Mouse (Mus musculus) intestine, postnatal 0 days (tissue): ENCODE results near the gene Aldh2. TPM values are rescaled to one million over a fixed set of nuclear protein-coding genes. Genes with fewer than 3 reads are reported as not detected.
"Not testable (repeated sequence)": the region's sequence is repeated elsewhere in the genome, so short reads cannot be mapped to it uniquely, and the experiment has no call there.

Experiments
- ATAC-seq: fragments of 200-750 bp; cut with Nextera tagmentation; 2 replicates; pipeline ENCODE4 v1.8.0; 2017; ENCODE audit warnings: mild to moderate bottlenecking, moderate TSS enrichment, moderate library complexity
- H3K27ac ChIP-seq: fragments of 300-500 bp; sonication (generic); 2 replicates; pipeline ENCODE4 v1.5.1; 2014; ENCODE audit warnings: mild to moderate bottlenecking, low read depth, low read length, moderate library complexity
- H3K27me3 ChIP-seq: fragments of 300-500 bp; sonication (generic); replicated peaks from 2 replicates; pipeline ENCODE4 v1.6.1; 2014; ENCODE audit warnings: low read length, mixed read lengths; ENCODE audit not compliant: control insufficient read depth, insufficient read depth
- H3K36me3 ChIP-seq: fragments of 300-500 bp; sonication (generic); 2 replicates; pipeline ENCODE4 v1.6.1; 2014; ENCODE audit warnings: mild to moderate bottlenecking, moderate library complexity; ENCODE audit not compliant: control insufficient read depth, insufficient read depth
- H3K4me1 ChIP-seq: fragments of 300-500 bp; sonication (generic); replicated peaks from 2 replicates; pipeline ENCODE4 v1.6.1; 2014; ENCODE audit warnings: antibody characterized with exemption, low read length, mixed read lengths; ENCODE audit not compliant: control insufficient read depth, insufficient read depth
- H3K4me2 ChIP-seq: fragments of 300-500 bp; sonication (generic); replicated peaks from 2 replicates; pipeline ENCODE4 v1.6.1; 2014; ENCODE audit warnings: low read depth, mild to moderate bottlenecking, moderate library complexity
- H3K4me3 ChIP-seq: fragments of 300-500 bp; sonication (generic); 2 replicates; pipeline ENCODE4 v1.5.1; 2014; ENCODE audit warnings: low read depth, low read length
- H3K9ac ChIP-seq: fragments of 300-500 bp; sonication (generic); 2 replicates; pipeline ENCODE4 v1.6.1; 2014; ENCODE audit warnings: mild to moderate bottlenecking, low read depth, low read length
- H3K9me3 ChIP-seq: fragments of 300-500 bp; sonication (generic); 2 replicates; pipeline ENCODE4 v1.6.1; 2016; ENCODE audit warnings: mixed run types; ENCODE audit not compliant: control insufficient read depth
- CTCF ChIP-seq: sonication (generic); IDR thresholded peaks from 2 replicates; pipeline ENCODE4 v1.5.1; 2016; ENCODE audit warnings: low read depth, mild to moderate bottlenecking, control low read depth, antibody characterized with exemption, moderate library complexity
- WGBS: fragments of 180-500 bp; shearing (Covaris S2); extraction: QIAGEN DNeasy Blood & Tissue Kit; methylation state at CpG from one replicate; pipeline ENCODE4 v1.1.7; 2014; 5-methylcytosine and 5-hydroxymethylcytosine counted together
- polyA plus RNA-seq: library from polyadenylated mRNA; unstranded; fragments of >200 nt; fragmentation: Nextera tagmentation; extraction: Ambion mirVana; gene quantifications from 2 replicates; pipeline ENCODE4 v1.2.1, GENCODE M21; 2015

The Aldh2 gene
- polyA plus RNA-seq, 1 experiment from 2014 or later, result 181 TPM

- ATAC-seq, result not testable (repeated sequence)
Measured at GRCm38 (mm10) chr5:121609556-121610135, 16.0 kb upstream of the Aldh2 start.

GRCm38 (mm10) chr5:121606151-121606550 lies 12.5 kb upstream of the Aldh2 start:
- Histone ChIP-seq H3K27me3 (no peaks in the 10 kb centered on the region), H3K9ac (no peak overlapping the region), H3K9me3 (no peaks in the 10 kb centered on the region), H3K4me1 (no peaks in the 10 kb centered on the region; the same call in 1 of the 2 replicates), H3K36me3 (no peaks in the 10 kb centered on the region), H3K27ac (no peak overlapping the region), H3K4me2 (no peak overlapping the region), H3K4me3 (no peak overlapping the region)
- TF ChIP-seq CTCF, result peak; percentile 95
- 0% methylated on average over 2 of the region's 2 CpGs for WGBS
- no peak for ATAC-seq

More at GRCm38 (mm10) chr5:121609556-121610135, 16.0 kb upstream of the Aldh2 start:
- H3K9ac ChIP-seq, H3K9me3 ChIP-seq, H3K4me3 ChIP-seq, H3K4me2 ChIP-seq, H3K4me1 ChIP-seq, H3K27me3 ChIP-seq, H3K36me3 ChIP-seq, H3K27ac ChIP-seq: not testable (repeated sequence)
- peak; percentile 49 for TF ChIP-seq CTCF
- 53% methylated on average over 7 of the region's 8 CpGs for WGBS

- not testable (repeated sequence) for H3K4me2 ChIP-seq, H3K9me3 ChIP-seq, H3K27me3 ChIP-seq, H3K9ac ChIP-seq, H3K4me3 ChIP-seq, H3K36me3 ChIP-seq, H3K4me1 ChIP-seq
- peak; percentile 82 for ATAC-seq
- H3K27ac ChIP-seq, result peak overlapping the region; percentile 70
- WGBS, result 60% methylated on average over 1 of the region's 1 CpGs
Measured at GRCm38 (mm10) chr5:121603815-121604214, 10.2 kb upstream of the Aldh2 start.

GRCm38 (mm10) chr5:121601547-121602299 lies 8.1 kb upstream of the Aldh2 start:
- Histone ChIP-seq H3K36me3 (no peaks in the 10 kb centered on the region), H3K27ac (no peak overlapping the region), H3K9me3 (no peaks in the 10 kb centered on the region), H3K4me1 (no peaks in the 10 kb centered on the region; the same call in 1 of the 2 replicates), H3K4me2 (peak overlapping the region; percentile 41; the same call in 1 of the 2 replicates), H3K9ac (no peak overlapping the region), H3K4me3 (no peak overlapping the region), H3K27me3 (no peaks in the 10 kb centered on the region)
- WGBS, result 30% methylated on average over 9 of the region's 9 CpGs
- 0 out of 2 replicates have a peak, but pooled peaks have one; percentile 30 for ATAC-seq
- peak; percentile 99 for TF ChIP-seq CTCF

GRCm38 (mm10) chr5:121598871-121599610 lies 5.4 kb upstream of the Aldh2 start:
- H3K4me2 ChIP-seq, result no peak overlapping the region
- no peak overlapping the region for H3K9ac ChIP-seq
- H3K9me3 ChIP-seq, result no peaks in the 10 kb centered on the region
- peak overlapping the region; percentile 41; the same call in 1 of the 2 replicates for H3K27ac ChIP-seq
- no peak for ATAC-seq
- H3K27me3 ChIP-seq, result no peaks in the 10 kb centered on the region
- no peak for TF ChIP-seq CTCF
- H3K36me3 ChIP-seq, result no peaks in the 10 kb centered on the region
- no peak overlapping the region for H3K4me3 ChIP-seq
- peaks cover 3% of the 10 kb centered on the region; the same call in 1 of the 2 replicates for H3K4me1 ChIP-seq
- WGBS, result 73% methylated on average over 13 of the region's 13 CpGs

- no peak overlapping the region for H3K4me2 ChIP-seq
- H3K9me3 ChIP-seq, result no peaks in the 10 kb centered on the region
- peaks cover 3% of the 10 kb centered on the region; the same call in 1 of the 2 replicates for H3K4me1 ChIP-seq
- no peak overlapping the region for H3K4me3 ChIP-seq
- TF ChIP-seq CTCF, result no peak
- peak overlapping the region; percentile 41 for H3K27ac ChIP-seq
- H3K36me3 ChIP-seq, result no peaks in the 10 kb centered on the region
- ATAC-seq, result peak; percentile 34; the same call in 1 of the 2 replicates
- 79% methylated on average over 7 of the region's 7 CpGs for WGBS
- no peak overlapping the region for H3K9ac ChIP-seq
- no peaks in the 10 kb centered on the region for H3K27me3 ChIP-seq
Measured at GRCm38 (mm10) chr5:121597991-121598537, 4.4 kb upstream of the Aldh2 start.
